Mouse (Mus musculus) cerebellum, postnatal 14 days (tissue): ENCODE measurements around the gene Gripap1.
"Not testable (repeated sequence)": the region's sequence is repeated elsewhere in the genome, so short reads cannot be mapped to it uniquely, and the experiment has no call there.

Source experiments
- DNase-seq, 2 experiments: peaks; one replicate each; pipeline ENCODE4 v3.0.0; 2021; ENCODE audit warnings: mixed read lengths in 2 of 2

Gripap1 gene

DNA sequence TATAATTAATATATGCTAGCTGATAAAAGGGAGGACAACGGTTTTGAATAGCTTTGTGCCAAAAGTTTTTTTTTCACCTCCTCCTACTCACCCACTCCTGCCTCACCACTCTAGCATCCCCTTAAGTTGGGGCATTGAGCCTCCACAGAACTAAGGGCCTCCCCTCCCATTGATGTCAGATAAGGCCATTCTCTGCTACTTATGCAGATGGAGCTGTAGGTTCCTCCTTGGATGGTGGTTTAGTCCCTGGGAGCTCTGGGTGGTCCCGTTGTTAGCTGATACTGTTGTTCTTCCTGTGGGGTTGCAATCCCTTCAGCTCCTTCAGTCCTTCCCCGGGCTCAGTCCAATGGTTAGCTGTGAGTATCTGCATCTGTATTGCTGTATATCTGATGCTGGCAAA is 10.3 kb upstream of the Gripap1 start:
- DNase-seq: no peak

DNA sequence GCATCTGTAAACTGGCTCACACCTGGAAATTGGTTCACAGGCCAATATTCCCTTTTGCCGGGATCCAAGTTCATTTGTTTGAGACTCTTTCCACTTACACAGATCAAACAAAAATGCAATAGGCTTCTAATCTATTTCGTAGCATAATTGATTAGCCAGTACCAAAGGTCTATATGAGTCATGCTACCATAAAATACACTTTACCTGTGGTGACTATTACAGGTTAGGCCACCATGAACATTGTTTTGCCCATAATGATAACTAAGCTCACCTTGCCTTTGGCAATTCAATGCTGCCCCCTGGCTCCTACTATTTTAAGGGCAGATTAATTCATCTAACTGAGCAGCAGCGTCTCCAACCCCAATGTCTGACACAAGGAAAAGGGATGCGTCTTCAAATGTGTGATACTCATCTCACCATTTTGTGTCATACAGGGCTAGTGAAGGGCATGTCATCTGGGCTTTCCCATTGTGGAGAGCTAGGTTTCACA is 6.9 kb upstream of the Gripap1 start:
- no peak for DNase-seq

DNA sequence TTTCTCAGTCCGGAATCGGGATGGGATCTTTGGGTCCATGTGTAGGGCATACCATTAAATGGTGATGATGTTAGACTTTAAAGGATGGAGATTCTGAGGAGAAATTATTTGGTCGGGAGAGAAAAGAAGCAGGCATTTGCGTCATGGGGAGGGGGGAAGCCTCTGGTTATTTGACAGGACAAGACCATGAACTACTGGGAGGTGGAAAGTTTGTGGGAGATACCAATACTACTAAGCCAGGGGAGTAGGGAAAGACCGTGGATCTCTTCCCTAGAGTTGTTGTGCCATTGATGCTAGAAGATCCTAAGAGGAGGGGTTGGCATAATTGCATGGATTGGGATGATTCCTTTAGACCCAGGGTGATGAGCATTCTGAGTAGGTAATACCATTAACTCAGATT is 744 bp downstream of the Gripap1 start:
- peak; percentile 4 to 15 for DNase-seq

DNA sequence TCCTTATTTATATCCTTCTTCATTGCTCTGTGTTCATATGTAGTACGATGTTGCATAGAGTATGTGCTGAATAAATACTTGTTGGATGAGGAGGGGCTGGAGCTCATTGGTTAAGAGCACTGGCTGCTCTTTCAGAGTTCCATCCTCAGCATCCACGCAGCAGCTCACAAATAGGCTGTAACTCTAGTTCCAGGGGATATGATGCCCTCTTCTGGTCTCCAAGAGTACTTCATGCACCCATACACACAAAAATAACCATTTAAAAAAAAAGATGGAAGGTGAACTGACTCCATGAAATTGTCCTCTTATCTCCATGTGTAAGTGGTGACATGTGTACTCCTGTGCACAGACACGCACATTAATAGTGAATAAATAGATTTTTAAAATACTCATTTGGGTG is 3.8 kb downstream of the Gripap1 start:
- DNase-seq: peak; percentile 18 to 45

DNA sequence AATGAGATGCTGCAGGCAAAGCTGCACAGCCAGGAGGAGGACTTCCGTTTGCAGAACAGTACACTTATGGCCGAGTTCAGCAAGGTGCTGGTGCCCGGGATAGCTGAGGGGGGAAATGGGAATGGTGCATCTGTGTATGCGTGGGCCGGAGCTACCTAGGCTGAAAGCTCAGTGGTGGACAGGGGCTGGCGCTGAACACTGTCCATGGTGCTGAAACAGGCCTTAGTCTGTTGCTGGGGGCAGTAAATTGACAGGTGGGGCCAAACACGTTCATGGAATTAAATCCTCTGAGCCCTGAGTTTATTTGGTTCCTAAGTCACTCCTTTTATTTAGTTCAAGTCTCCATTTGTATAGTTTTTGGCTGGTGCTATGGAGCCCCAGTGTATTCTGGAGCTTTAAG is 5.5 kb downstream of the Gripap1 start:
- no peak for DNase-seq

DNA sequence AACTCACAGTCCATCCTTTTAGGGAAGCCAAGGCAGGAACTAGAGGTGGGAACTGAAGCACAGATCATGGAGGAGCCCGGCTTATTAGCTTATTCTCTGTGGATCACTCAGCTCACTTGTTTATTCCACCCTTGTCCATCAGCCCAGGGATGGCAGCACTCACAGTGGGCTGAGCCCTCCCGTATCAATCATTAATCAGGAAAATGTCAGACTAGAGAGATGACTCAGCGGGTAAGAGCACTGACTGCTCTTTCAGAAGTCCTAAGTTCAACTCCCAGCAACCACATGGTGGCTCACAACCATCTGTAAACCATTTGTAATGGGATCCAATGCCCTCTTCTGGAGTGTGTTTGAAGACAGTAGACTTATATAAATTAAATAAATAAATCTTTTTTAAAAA is 7.8 kb downstream of the Gripap1 start:
- DNase-seq: no peak

DNA sequence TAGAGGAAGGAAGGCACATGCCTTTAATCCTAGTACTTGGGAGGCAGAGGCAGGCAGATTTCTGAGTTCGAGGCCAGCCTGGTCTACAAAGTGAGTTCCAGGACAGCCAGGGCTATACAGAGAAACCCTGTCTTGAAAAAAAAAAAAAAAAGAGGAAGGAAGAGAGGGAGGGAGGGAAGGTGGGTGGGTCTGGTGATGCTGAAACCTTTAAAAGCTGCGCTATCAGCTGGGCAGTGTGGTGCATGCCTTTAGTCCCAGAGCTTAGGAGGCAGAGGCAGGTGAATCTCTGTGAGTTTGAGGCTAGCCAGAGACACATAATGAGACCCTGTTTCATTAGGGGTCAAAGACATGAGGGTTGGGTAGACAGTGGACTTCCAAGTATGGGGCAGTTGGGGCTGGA is 12.6 kb downstream of the Gripap1 start:
- DNase-seq: not testable (repeated sequence)

DNA sequence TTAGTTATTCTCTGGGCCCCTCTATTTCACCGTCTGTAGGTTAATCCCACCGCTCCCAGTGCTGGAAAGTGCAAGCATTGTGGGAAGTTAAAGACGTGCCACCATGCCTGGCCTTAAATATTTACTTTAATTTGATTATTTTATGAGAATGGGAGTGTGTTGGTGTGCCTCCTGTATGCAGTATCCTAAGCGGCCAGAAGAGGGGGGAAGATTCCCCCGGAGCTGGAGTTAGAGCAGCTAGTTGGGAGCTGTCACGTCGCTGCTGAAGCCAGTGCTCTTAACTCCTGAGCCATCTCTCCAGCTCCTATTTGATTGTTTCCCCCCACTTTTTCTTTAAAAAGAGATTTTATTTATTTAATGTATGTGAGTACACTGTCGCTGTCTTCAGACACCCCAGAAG is 25.5 kb downstream of the Gripap1 start:
- peak; percentile 26 to 52 for DNase-seq

DNA sequence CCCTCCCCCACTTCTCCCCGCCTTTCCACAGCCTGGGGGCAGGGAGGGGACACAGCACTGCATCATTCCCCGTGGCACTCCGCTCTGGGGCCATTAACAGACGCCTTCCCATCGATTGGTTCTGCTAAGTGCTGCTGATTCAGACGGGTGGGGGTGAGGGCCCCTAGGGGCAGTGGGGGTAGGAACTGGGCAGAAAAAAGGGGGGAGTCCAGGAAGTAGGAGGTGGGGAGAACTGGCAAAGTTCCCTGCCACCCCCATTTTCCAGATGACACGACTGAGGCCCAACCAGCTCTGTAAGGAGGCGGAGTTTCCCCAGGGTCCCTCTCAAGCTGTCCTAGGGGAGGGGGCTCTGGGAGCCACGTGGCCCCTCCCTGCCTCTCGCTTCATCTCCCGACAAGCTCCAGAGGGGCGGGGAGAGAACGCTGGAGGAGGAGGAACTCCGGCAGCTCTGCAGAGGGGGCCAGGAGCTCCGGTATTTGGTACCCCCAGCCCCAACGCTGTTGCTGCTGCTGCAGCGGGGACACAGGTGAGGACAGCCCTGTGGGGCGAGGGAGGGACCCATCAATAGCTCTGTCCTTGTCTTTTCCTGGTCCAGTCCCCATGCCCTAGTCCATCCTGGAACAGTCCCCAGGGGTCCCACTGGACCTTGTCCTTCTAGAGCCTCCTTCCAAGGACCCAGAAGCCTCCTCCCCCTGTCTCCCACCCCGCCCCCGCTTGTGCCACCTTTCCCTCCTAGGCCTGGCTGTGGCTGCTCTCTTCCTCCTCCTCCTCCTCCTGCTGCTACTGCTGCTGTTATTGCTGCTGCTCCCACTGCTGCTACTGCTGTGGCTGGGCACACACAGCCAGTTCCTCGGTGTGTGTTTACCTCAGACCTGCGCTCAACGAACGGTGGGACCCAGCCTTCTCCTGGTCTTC is 32.6 kb downstream of the Gripap1 start, which contains the start of gene Kcnd1:
TSS of gene Kcnd1 (plus strand) at position 425 of the 915 bp plus-strand sequence.
- DNase-seq: peak; percentile 31 to 50

DNA sequence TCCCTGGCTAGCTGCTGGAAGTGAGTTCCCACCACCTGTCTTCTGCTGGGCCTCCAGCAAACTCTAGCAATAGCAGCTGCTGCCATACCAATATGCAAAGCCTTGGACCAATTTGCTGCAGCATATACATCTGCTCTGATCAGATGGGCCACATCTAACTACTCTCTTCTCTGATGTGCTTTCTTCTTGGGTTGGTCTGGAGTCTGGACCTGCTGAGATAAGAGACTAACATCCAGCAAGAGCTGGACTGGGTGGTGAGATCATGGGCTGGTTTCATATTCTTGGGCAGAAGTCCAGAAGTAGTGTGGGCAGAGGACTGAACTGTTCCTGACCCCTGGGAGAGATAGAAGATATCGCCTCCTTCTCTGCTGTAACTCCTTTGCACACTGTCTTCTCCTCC is 47.6 kb downstream of the Gripap1 start:
- DNase-seq: no peak

DNA sequence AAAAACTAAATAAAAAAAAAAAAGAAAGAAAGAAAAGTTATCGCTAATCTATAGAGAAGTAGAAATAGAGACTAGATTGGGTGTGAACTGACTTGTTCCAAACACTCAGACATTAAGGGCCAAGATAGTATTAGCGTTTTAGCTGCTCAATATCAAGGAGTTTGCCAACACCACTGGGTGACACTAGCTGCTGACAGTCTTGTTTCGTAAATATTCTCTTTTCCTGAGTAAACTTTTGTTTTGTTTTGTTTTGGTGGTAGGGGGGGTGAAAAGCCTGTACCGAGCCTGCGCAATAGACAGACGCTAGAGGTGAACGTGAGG is 51.2 kb downstream of the Gripap1 start:
- DNase-seq: no peak

DNA sequence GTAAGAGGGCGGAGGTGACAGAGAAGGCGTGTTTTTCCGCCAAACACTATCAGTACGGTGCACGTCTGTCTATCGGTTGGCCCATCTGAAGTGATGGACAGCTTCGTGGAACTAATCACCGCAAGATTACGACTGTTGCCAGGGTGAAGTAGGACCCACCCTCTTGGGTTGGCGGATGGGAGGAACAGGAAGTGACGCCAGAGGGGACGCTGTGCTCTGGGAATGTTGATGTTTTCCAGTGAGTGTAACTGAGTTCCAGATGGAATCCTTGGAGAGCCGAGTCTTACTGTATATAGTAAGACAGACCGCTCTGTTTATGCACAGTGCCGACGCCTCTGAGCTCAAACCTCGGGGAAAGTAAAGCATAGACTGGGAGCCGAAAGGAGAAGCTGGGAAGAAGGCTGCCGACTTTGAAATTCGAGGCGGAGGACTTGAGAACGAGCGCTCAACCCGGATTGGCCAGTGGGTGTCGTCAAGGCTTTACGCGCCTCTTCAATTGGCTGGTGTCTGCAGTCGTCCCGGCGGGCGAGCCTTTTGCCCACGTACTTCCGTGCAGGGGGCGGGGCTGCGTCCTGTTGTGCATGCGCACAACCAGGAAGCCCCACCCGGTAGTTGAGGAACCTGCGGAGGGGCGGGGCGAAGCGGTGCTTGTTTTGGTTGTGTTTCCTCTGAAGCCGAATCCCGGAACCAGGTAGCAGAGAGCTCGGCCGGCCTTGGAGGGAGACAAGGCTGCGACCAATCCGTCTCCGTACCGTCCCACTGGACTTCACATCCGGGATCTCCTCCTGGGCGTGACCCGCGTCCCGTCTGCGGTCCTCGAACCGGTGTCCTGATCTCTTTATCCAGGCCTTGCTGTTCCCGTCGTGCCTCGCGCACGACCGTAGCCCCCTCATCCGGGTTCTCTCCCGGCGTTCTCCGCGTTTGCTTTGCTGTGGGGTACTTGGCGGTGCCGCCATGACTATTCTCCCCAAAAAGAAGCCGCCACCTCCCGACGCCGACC is 51.9 kb downstream of the Gripap1 start, which contains the start of gene Otud5:
TSS of gene Otud5 (plus strand) at position 202 of the 1,000 bp plus-strand sequence.
- peak; percentile 94 to 95 for DNase-seq

DNA sequence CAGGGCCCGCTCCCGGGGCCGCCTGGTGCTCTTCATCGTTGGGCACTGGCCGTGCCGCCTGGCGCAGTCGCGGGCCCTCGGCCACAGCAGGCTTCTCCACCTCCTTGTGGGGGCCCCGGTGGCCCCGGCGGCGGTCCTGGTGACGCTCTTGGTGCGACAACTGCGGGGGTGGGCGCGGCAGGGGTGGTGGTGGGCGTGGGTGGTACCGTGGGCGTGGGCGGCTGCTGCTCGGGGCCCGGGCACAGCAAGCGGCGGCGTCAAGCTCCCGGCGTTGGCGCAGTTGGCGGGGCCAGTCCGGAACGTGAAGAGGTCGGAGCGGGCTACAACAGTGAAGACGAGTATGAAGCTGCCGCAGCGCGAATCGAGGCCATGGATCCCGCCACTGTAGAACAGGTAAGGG is 52.8 kb downstream of the Gripap1 start:
- DNase-seq: peak; percentile 26 to 46

DNA sequence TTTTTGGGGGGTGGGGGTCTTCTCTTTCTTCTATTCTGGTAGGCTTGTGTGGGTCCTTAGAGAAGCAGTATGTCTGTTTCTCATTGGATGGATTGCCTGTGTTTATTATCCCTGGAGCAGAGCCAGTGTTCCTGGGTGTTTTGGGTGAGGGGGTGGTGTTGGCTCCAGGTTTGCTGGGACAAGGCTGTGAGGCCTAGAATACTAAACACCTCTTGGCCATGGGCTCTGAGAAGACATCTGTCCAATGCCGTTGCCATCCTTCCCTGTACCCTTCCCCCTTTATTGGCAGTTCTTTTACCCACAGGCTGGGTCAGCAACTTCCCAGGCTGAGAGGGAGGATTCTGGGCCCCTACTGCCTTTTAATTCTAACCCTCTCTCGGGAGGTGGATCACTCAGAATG is 58.3 kb downstream of the Gripap1 start:
- peak; percentile 35 to 46 for DNase-seq

DNA sequence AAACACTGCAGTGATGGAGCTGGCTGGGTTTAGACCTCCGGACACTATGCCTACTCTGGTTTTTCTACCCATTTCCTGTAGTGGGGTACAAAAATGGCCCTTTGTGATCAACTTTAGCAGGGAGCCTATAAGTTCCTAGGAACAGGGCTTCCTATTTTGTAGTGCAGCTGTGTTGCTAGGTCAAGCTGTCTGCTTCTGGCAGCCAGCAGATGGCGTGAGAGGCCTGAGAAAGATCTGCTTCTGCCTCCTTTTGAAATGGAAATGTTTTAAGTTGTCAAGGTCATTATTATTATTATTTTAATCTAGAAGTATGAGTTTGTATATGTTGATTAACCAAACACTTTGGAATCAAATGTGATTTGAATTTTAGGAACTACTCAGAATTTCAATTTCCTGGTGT is 65.0 kb downstream of the Gripap1 start:
- peak; percentile 57 for DNase-seq

DNA sequence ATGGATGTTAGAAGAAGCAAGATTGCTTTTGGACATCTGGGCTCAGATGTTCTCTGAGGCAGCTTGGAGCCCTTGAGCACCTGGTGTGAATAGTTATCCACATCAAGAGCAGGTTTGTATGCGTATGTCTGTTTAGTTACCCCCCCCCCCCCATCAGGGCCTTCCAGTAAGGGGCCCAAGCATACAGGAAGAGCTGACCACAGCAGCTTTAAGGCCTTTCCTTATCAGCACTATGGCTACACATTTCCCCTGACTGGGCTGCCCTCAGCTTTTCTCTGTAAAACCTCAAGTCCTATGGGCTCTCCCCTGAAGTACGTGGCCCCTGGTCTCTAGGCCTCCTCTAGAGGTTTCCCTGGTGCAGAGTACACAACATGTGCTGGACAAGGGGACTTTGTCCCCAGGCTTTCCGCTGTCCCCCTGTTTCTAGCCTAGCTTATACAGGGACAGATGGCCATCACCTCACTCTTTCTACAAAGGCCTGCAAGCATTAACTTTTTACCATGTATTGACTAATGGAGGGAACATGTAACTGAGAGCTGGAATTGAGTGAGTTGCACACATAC is 69.7 kb downstream of the Gripap1 start:
- no peak for DNase-seq

DNA sequence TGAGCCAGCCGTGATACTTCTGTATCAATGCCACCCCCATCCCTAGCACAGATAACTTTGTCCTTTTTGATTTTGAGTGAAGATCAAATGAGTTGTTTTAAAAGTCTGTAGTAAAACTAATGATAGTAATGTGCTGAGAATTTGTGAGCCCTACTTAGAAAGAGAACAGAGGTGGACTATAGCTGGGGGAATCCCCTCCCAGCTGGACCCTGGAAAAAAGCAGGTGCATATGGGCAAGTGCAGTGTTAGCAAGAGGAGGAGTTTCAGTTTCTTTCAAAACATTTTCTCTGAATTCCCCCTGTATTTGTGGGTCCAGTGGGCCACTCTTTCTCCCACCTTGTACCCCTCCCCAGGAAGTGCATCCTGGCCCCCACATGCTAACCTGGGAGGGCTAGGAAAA is 73.6 kb downstream of the Gripap1 start:
- DNase-seq: no peak

DNA sequence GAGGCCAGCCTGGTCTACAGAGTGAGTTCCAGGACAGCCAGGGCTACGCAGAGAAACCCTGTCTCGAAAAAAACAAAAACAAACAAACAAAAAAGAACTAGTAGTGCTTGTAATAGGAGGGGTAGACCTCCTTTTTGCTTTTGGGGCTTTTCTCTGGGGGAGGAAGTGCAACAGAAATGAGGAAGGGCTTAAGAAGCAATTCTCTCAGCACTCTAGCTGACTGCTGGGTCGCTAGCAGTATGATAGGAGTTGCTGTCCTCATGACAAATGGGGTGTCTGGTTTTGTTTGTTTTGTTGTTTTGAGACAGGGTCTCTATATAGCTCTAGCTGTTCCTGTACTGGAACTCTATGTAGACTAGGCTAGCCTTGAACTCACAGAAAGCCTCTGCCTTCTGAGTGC is 75.0 kb downstream of the Gripap1 start:
- no peak for DNase-seq

DNA sequence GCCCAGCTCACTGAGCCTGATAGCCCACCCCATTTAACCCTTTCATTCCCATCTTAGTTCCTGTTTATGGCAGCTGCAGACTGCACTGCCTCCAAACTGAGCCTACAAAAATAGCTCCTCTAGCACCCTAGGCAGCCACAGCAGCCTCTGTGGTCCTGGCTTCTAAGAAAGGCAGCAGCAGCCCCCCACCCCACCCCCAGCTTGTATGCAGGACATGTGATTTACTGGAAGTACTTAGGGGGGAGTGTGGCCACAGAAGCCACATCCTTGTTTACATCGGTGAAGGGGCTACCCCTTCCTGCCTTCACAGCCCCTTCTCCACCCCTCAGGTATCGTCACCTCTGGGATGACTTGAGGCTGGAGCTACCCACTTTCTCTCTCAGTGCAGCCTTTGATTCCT is 75.8 kb downstream of the Gripap1 start:
- DNase-seq: no peak

DNA sequence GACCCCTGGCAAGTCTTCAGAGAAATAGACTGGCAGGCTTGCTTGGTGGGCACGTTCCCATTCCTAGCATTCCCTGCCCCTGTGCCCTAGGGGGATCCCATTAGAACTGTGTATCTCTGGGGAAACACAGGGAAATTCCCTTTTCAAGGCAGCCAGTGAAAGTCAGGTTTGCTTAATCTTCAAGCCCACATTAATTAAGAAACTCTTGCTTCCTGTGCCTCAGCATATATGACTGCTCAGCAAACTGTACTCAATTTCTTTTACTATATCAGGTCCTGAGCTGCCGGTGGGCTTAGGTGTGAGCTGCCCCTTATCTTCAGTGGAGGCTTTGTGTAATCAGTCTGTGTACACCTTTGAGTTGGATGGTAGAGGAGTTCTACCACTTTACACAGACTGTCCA is 76.2 kb downstream of the Gripap1 start:
- no peak for DNase-seq

DNA sequence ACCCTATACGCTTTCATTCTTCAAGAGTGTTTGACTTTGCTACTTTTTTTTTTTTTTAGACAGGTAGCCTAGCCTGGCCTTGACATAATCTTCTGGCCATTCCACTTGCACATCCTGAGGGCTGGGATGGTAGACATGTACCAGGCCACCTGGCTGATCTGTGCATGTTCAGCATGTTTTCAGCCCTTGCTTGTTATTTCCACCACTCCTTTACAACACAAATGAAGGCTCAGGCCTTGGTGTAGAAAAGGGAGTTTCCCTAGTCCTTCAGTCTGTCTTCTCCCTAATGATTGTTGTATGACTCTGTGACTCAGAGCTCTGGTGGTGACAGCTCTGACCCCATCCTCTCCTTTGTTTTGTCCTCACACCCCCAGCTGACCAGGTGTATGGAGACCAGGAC is 77.6 kb downstream of the Gripap1 start:
- DNase-seq: no peak

DNA sequence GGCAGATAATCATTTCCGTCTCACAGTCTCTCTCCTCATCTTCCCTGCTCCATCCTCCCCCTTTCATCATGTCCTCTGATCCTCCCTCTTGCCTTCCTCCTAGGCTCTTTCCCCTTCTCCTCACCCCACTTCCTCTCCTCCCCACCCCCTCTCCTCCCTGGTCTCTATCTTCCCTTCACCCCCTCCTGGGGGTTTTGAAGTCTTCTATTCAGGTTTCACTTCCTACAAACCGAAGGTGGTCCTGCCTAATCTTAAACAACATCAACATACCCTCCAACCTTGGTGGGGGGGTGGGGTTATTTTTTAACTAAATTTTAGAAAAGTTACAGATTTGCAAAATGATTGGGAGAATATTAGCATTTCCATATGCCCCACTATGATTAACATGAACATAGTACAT is 78.9 kb downstream of the Gripap1 start:
- no peak for DNase-seq

DNA sequence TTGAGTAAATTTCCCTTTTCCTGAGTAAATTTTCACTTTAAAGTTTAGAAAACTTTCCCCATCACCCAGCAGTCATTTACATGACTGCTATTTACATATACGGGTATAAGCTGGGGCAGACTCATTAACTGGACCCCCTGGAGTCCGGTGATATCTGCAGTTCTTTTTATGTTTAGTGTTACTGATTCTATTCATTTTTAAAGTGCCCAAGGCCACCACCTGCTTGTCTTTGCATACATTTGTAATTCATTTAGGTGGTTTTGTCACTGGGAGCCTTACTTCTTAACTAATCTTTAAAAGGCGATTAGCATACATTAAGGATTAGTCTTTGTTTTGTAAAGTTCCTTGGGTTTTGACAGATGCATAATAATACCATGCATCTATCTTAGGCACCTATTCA is 80.3 kb downstream of the Gripap1 start:
- no peak for DNase-seq
